Mouse (Mus musculus) CH12F3 (cell line): Measurements from ENCODE around the gene Gnl2.

Experiments used
- in situ Hi-C: fragments of 300-500 bp; cut with MboI; formaldehyde crosslinking; loops from 2 replicates; pipeline ENCODE4 v1.14.3; 2020; ENCODE audit warnings: low sequenced_read_pairs

Gene Gnl2

GRCm38 (mm10) chr4:124999548-124999947 is 16.8 kb upstream of the Gnl2 start:
- in situ Hi-C loops: no loop called here

GRCm38 (mm10) chr4:125002978-125003377 is 13.4 kb upstream of the Gnl2 start:
- in situ Hi-C loops: no loop called here

GRCm38 (mm10) chr4:125004886-125005285 is 11.5 kb upstream of the Gnl2 start:
- in situ Hi-C loops: no loop called here

- in situ Hi-C loops: no loop called here
These were observed 8.9 kb upstream of the Gnl2 start for GRCm38 (mm10) chr4:125007460-125007859.

- in situ Hi-C loops: no loop called here
These were observed 8.2 kb upstream of the Gnl2 start for GRCm38 (mm10) chr4:125008220-125008619.

- in situ Hi-C loops: no loop called here
These were observed 7.7 kb upstream of the Gnl2 start for GRCm38 (mm10) chr4:125008712-125009111.

- in situ Hi-C loops: no loop called here
These were observed 1.0 kb downstream of the Gnl2 start for GRCm38 (mm10) chr4:125017431-125017830.

- in situ Hi-C loops: no loop called here
These were observed 4.6 kb downstream of the Gnl2 start for GRCm38 (mm10) chr4:125020780-125021538.

- in situ Hi-C loops: no loop called here
These were observed 13.7 kb downstream of the Gnl2 start for GRCm38 (mm10) chr4:125029891-125030614.

GRCm38 (mm10) chr4:125034341-125034740 is 18.0 kb downstream of the Gnl2 start:
- in situ Hi-C loops: no loop called here

- in situ Hi-C loops: no loop called here
These were observed 28.1 kb downstream of the Gnl2 start for GRCm38 (mm10) chr4:125044454-125044853.

GRCm38 (mm10) chr4:125055385-125055784 is 39.0 kb downstream of the Gnl2 start:
- in situ Hi-C loops: no loop called here

GRCm38 (mm10) chr4:125056476-125056875 is 40.1 kb downstream of the Gnl2 start:
- in situ Hi-C loops: no loop called here

- in situ Hi-C loops: no loop called here
These were observed 40.9 kb downstream of the Gnl2 start for GRCm38 (mm10) chr4:125057273-125057672.

- in situ Hi-C loops: no loop called here
These were observed 41.6 kb downstream of the Gnl2 start for GRCm38 (mm10) chr4:125058033-125058432.

GRCm38 (mm10) chr4:125059025-125059424 is 42.6 kb downstream of the Gnl2 start:
- in situ Hi-C loops: no loop called here

- in situ Hi-C loops: no loop called here
These were observed 47.4 kb downstream of the Gnl2 start for GRCm38 (mm10) chr4:125063829-125064228.

GRCm38 (mm10) chr4:125065517-125066307 is 49.3 kb downstream of the Gnl2 start, which contains the start of gene Dnali1:
Gene Dnali1, minus strand, starts transcription at chr4:125065703.
- in situ Hi-C loops: no loop called here

- in situ Hi-C loops: no loop called here
These were observed 50.3 kb downstream of the Gnl2 start, which contains the start of gene Snip1 for GRCm38 (mm10) chr4:125066490-125067370. Gene Snip1, plus strand, starts transcription at chr4:125066672.

- in situ Hi-C loops: no loop called here
These were observed 61.3 kb downstream of the Gnl2 start for GRCm38 (mm10) chr4:125077700-125078099.
